Mouse (Mus musculus): ENCODE data around the gene C530008M17Rik.

The C530008M17Rik gene

GRCm38 (mm10) chr5:76843448-76843847, 187.1 kb downstream of the C530008M17Rik start:
- peak; percentile 68 for DNase-seq

- DNase-seq: no peak
Observed at GRCm38 (mm10) chr5:76843851-76844419, 187.6 kb downstream of the C530008M17Rik start.

GRCm38 (mm10) chr5:76844618-76845186, 188.4 kb downstream of the C530008M17Rik start:
- no peak for DNase-seq

GRCm38 (mm10) chr5:76847106-76847505, 190.8 kb downstream of the C530008M17Rik start:
- DNase-seq: no peak

GRCm38 (mm10) chr5:76851316-76851715, 195.0 kb downstream of the C530008M17Rik start:
- no peak for DNase-seq

- DNase-seq: peak; percentile 84
Observed at GRCm38 (mm10) chr5:76853549-76853948, 197.2 kb downstream of the C530008M17Rik start.

- DNase-seq: no peak
Observed at GRCm38 (mm10) chr5:76855829-76856600, 199.7 kb downstream of the C530008M17Rik start.

GRCm38 (mm10) chr5:76857103-76858015, 201.0 kb downstream of the C530008M17Rik start:
- DNase-seq: no peak

GRCm38 (mm10) chr5:76858444-76858843, 202.1 kb downstream of the C530008M17Rik start:
- no peak for DNase-seq

GRCm38 (mm10) chr5:76866819-76867218, 210.5 kb downstream of the C530008M17Rik start:
- DNase-seq: no peak

GRCm38 (mm10) chr5:76868693-76869286, 212.5 kb downstream of the C530008M17Rik start:
- DNase-seq: peak; percentile 61

- DNase-seq: no peak
Observed at GRCm38 (mm10) chr5:76869553-76869952, 213.2 kb downstream of the C530008M17Rik start.

GRCm38 (mm10) chr5:76876106-76876758, 219.9 kb downstream of the C530008M17Rik start:
- DNase-seq: no peak

- no peak for DNase-seq
Observed at GRCm38 (mm10) chr5:76884107-76884506, 227.8 kb downstream of the C530008M17Rik start.

GRCm38 (mm10) chr5:76887011-76887410, 230.7 kb downstream of the C530008M17Rik start:
- no peak for DNase-seq

GRCm38 (mm10) chr5:76892608-76893007, 236.3 kb downstream of the C530008M17Rik start:
- DNase-seq: no peak

GRCm38 (mm10) chr5:76893084-76893483, 236.8 kb downstream of the C530008M17Rik start:
- no peak for DNase-seq

GRCm38 (mm10) chr5:76902131-76902530, 245.8 kb downstream of the C530008M17Rik start:
- DNase-seq: no peak

- DNase-seq: peak; percentile 6
Observed at GRCm38 (mm10) chr5:76904713-76905404, 248.5 kb downstream of the C530008M17Rik start.

GRCm38 (mm10) chr5:76905405-76906154, 249.3 kb downstream of the C530008M17Rik start, which contains the start of gene Aasdh:
Aasdh (minus strand) TSS chr5:76905514.
- DNase-seq: peak; percentile 97

- DNase-seq: no peak
Observed at GRCm38 (mm10) chr5:76906155-76906499, 249.8 kb downstream of the C530008M17Rik start.

Data from thymus, postnatal 14 days (tissue).